Mouse (Mus musculus) subcutaneous adipose tissue, adult 2 months (tissue): Measurements from ENCODE around the gene Gm44503. TPM values are rescaled to one million over a fixed set of nuclear protein-coding genes. Genes with fewer than 3 reads are reported as not detected.

ENCODE experiments used
- polyA plus RNA-seq: library from polyadenylated mRNA; depleted of rRNA; stranded (reverse); fragments of >200 nt; gene quantifications from 2 replicates; pipeline ENCODE4 v1.2.3, GENCODE M21; 2012; ENCODE audit warnings: low replicate concordance; rRNA removed

The Gm44503 gene
- not detected in 2 replicates for polyA plus RNA-seq

DNA sequence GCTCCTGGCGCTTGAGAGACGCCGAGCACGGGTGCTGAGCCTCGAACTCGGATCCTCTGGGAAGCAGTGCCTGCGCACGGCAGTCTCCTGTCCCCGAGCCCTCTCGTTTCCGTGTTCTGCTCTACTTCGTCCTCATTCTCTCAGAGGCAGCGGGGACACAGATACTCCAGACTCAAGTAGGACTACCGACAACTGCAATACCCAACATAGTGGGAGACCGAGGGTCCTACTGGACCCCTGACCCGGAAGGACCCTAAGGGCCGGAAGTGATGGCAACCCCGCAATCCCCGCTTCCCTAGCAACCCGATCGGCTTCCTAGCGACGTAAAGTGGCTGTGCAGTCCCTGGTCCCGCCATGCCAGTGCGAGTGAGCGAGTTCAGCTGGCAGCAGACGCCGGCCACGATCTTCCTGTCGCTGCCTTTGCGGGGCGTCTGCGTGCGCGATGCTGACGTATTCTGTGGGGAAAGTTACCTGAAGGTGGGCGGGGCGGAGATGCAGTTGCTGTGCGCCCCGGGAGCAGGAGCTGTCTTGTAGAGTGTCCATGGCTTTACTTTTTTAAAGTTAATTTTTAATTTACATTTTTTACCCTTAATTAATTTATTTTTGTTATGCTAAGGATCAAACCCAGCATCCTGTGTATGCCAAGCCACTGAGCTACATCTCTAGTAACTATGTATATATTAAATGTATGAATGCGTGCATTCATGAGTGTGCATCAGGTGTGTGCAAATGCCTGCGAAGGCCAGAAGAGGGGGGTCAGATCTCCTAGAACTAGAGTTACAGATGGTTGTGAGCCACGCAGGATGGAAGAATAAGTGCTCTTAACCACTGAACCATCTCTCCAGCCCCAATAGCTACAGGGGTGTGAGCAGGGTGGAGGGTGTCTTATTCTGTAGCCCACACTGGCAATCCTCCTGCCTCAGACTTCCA is at the start of gene Gm44503, which contains the start of gene Dyx1c1:
Gene Gm44503 (plus strand): TSS at position 332 of the 930 bp plus-strand sequence.
Gene Dyx1c1 (plus strand): TSS at position 265 of the 930 bp plus-strand sequence.

DNA sequence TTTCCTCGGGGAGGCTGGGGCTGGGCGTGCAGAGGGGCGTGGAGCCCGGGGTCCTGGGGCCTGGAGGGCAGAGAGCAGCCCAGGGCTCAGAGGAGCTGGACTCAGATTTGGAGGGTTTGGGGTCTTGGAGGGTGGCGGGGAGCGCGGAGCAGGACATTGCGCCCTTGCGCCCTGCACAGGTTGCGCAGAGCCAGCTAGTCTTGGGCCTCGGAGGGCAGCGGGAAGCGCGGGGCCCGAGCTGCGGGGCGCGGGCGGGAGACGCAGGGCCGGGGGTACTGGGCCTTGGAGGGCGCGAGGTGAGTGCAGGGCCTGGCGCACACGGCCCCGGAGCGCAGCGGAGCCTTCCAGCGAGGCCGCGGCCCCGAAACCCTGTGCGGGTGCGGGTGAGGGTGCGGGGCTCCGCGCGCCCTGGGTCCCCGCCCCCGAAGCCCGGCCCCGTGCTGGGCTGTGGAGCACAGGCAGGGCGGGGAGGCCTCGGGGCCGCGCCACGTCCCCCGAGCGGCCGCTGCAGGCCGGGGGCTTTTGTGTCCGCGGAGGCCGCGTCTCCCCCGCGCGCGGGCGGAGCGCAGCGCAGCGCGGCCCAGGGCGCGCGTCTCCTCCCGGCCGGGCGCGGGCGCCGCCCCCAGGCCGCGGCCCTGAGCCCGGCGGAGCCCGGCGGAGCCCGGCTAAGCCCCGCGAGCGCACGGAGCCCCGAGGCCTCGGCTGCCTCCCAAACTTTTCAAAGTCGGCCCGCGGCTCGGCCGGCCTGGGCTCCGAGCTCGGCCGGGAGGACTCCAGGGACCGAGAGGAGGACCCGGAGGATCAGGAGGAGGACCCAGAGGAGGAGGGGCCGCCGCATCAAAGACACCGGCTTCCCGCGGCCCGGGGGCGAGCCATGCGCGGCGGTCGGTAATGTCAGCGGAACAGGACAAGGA is 33.4 kb upstream of the Gm44503 start, which contains the start of gene Pygo1:
Gene Pygo1 (plus strand): TSS at position 625 of the 914 bp plus-strand sequence.

DNA sequence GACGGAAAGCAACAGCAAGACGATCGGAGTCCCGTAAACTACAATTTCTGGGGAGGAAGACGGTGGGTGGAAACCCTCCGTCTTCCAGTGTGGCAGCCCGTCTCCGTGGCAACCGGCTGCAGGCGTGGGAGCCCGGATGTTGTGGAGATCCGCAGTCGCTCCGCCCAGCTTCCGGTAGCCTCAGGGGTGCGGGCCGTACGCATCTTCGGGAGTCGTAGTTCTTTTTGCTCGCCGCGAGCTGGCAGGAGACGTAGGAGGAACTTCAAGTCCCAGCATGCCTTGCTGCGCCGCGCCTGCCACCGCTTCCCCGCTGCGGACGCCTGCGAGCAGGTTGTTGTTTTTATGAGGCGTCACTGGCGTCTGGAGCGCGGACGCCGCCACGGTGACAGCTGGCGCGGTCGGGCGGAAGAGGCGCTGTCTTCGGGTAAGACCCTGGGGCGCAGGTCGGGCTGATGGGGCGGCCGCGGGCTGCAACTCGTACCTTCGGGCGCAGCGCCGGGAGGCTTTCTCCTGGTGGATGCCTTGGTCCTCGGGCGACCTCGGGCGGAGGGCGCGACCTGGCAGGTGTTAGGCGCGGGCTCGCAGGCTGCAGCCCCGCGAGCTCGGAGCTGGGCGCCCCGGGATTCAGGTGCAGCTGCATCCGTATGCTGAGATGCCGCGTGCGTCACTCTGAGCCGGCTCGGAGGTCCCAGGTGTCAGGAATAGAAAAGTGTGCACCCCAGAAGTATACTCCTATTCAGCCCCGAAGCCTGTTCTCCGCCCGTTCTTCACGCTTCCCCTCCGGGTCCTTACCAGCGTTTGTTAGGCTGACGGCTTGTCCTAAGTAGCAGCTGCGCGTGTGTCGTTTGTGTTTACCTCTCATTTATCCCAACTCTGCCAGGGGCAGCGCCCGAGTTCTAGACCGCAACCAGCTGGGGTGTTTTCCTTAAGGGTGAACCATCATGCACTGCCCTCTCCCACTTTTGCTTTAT is 26.9 kb downstream of the Gm44503 start, which contains the start of the genes Ccpg1os and Ccpg1:
Gene Ccpg1os (minus strand): TSS at position 133 of the 971 bp plus-strand sequence.
Gene Ccpg1 (plus strand): TSS at position 180 of the 971 bp plus-strand sequence.

DNA sequence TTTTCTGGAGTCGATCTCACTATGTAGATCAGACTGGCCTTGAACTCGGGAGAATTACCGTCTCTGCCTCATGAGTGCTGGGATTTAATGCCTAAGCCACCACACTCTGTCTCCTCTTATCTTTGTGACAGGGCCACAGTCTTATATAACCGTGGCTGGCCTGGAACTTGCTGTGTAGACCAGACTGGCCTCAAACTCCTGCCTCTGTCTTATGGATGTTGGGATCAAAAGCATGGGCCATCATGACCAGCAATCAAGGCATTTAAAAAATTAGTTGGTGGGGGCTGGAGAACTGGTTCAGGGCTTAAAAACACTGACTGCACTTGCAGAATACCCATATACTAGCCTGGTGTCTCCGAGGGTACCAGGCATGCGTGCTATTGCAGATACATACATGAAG is 81.4 kb downstream of the Gm44503 start, which contains the start of gene Pigb:
Gene Pigb (minus strand): TSS at position 299 of the 400 bp plus-strand sequence.

DNA sequence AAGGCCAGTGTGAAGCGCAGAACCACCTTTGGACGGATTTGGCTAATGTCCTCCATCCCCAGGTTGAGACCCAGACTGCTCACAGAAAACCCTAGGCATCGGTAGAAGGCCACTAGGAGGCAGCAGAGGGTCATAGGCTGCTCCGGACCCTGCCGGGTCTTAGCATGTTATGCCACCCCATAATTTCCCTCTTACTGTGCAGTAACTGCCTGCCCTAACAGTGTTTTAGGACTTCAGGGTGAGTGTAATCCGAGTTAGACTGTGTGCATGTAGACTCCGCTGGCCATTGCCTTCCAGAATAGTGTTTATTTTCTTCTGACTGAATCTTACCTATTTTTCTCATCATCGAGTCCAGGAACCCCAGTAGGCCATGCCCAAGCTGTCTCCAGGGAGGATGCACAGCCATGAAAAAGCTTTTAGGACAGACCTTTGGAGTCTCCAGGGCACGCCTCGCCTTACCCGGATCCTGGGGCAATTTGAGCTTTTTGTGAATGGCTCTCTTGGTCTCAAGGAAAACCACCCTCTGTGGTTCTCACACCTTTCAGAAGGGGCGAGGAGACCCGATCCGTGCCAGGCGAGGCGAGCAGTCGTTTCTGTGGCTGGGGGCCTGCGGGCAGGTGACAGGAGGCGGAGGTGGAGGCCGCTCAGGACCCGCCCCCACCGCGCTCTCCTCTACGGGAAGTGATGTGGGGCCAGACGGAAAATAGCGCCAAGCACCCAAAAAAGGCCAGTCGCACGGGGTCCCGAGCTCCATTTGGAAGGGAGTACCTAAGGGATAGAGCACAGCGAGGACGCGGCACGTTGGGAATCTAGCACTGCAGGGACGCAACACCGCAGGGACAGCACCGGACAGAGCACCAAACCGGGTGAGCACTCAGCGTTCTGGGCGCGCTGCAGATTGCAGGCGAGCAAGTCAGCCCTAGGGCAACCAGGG is 85.8 kb downstream of the Gm44503 start, which contains the start of gene Rab27a:
Gene Rab27a (plus strand): TSS at position 709 of the 934 bp plus-strand sequence.

Other genes starting within 250 kb of the Gm44503 start
- gene Prtg, start 152.0 kb upstream of the Gm44503 start, polyA plus RNA-seq = 0.29 and 1.6 TPM in 2 replicates
- 1.3 and 4.2 TPM in 2 replicates for gene Pygo1, start 33.2 kb upstream of the Gm44503 start, polyA plus RNA-seq
- 0.73 and 0.84 TPM in 2 replicates for gene Dyx1c1, start 67 bp upstream of the Gm44503 start, polyA plus RNA-seq
- gene Ccpg1os, start 26.5 kb downstream of the Gm44503 start, polyA plus RNA-seq = 16.5 and 18.8 TPM in 2 replicates
- 14.0 and 14.2 TPM in 2 replicates for gene Ccpg1, start 26.6 kb downstream of the Gm44503 start, polyA plus RNA-seq
- 9.0 and 16.6 TPM in 2 replicates for gene Pigb, start 81.5 kb downstream of the Gm44503 start, polyA plus RNA-seq
- 2.6 and 7.6 TPM in 2 replicates for gene Rab27a, start 86.0 kb downstream of the Gm44503 start, polyA plus RNA-seq
- gene Khdc3, start 143.0 kb downstream of the Gm44503 start, polyA plus RNA-seq = 0.09 and 0.12 TPM in 2 replicates
- gene Gm20509, start 143.6 kb downstream of the Gm44503 start, polyA plus RNA-seq = not detected in 2 replicates
- gene Rsl24d1, start 154.6 kb downstream of the Gm44503 start, polyA plus RNA-seq = 20.1 and 27.4 TPM in 2 replicates